11 mouse cellular contexts compared by ENCODE assay signal in the genomic region with DNA sequence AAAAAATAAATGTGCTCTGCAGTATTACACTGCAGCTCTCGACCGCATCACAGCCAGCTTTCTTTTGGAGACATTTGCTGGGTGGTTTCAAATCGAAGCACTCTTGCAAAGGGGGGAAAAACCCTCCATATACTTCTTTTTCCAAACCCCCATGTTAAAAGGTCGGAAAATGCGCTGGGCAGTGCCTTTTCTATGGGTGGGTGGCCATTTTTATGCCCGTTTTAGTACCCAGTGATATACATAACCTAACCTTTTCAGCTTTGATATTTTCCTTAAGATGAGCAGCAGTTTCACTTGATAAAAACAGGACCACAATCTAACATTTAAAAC. TPM values are rescaled to one million over a fixed set of nuclear protein-coding genes. Genes with fewer than 3 reads are reported as not detected.
DNase-seq lines count a peak whose midpoint lies in the region; ATAC-seq and TF ChIP-seq lines count a peak whose summit lies in the region.
"Had no signal": no experiment of that assay in that cellular context is flagged by ENCODE, and none has a peak within 500 bp of the region (broad histone marks: within the 10 kb centered on the region; RNA-seq: fewer than 3 reads in every experiment).

No protein-coding gene starts in this region.

- H3K27ac ChIP-seq in lung, embryonic 15.5 days, result no peak overlapping the region
- H3K27ac ChIP-seq in lung, postnatal 0 days (ENCODE audit: low read length), result no peak overlapping the region
- peak overlapping the region; percentile 94 for H3K27ac ChIP-seq in forebrain, embryonic 11.5 days (ENCODE audit: low read depth, low read length)
- H3K27ac ChIP-seq in hindbrain, postnatal 0 days, result no peak overlapping the region
- H3K27ac ChIP-seq in neural tube, embryonic 12.5 days, result no peak overlapping the region
- H3K27ac ChIP-seq: heart, embryonic 15.5 days; liver, embryonic 15.5 days had no signal

- TF ChIP-seq EP300 in lung, postnatal 0 days (IDR thresholded peaks at IDR 0.05), result no peak

- H3K9ac ChIP-seq in lung, embryonic 15.5 days, result no peak overlapping the region
- no peak overlapping the region for H3K9ac ChIP-seq in lung, postnatal 0 days (replicated peaks; ENCODE audit: low read depth)
- peak overlapping the region; percentile 85 for H3K9ac ChIP-seq in forebrain, embryonic 11.5 days (ENCODE audit: low read length)
- H3K9ac ChIP-seq in hindbrain, postnatal 0 days (replicated peaks; ENCODE audit: low read length), result no peak overlapping the region
- H3K9ac ChIP-seq in neural tube, embryonic 12.5 days, result no peak overlapping the region
- H3K9ac ChIP-seq: heart, embryonic 15.5 days; liver, embryonic 15.5 days had no signal

- H3K4me1 ChIP-seq in lung, embryonic 15.5 days, result peaks cover 18% of the 10 kb centered on the region
- 0 out of 2 replicates have a peak, but pooled peaks cover 8% of the 10 kb centered on the region for H3K4me1 ChIP-seq in lung, postnatal 0 days (ENCODE audit: insufficient read depth, low read depth, low read length)
- peaks cover 20% of the 10 kb centered on the region; the same call in 1 of the 2 replicates for H3K4me1 ChIP-seq in forebrain, embryonic 11.5 days (replicated peaks; ENCODE audit: control insufficient read depth, insufficient read depth, low read length)
- no peaks in the 10 kb centered on the region for H3K4me1 ChIP-seq in hindbrain, postnatal 0 days (ENCODE audit: insufficient read depth, low read length)
- peaks cover 26% of the 10 kb centered on the region for H3K4me1 ChIP-seq in neural tube, embryonic 12.5 days

- no peaks in the 10 kb centered on the region for H3K36me3 ChIP-seq in lung, embryonic 15.5 days
- 0 out of 2 replicates have a peak, but pooled peaks cover 3% of the 10 kb centered on the region for H3K36me3 ChIP-seq in lung, postnatal 0 days (ENCODE audit: insufficient read depth, low read length)
- H3K36me3 ChIP-seq in forebrain, embryonic 11.5 days (ENCODE audit: control insufficient read depth, insufficient read depth, low read length), result no peaks in the 10 kb centered on the region
- H3K36me3 ChIP-seq in hindbrain, postnatal 0 days (ENCODE audit: insufficient read depth, low read length), result no peaks in the 10 kb centered on the region
- H3K36me3 ChIP-seq in neural tube, embryonic 12.5 days, result no peaks in the 10 kb centered on the region
- H3K36me3 ChIP-seq: liver, embryonic 15.5 days had no signal

- H3K27me3 ChIP-seq in lung, embryonic 15.5 days, result peaks cover 66% of the 10 kb centered on the region
- peaks cover 39% of the 10 kb centered on the region for H3K27me3 ChIP-seq in lung, postnatal 0 days (replicated peaks; ENCODE audit: insufficient read depth, low read length)
- H3K27me3 ChIP-seq in forebrain, embryonic 11.5 days (ENCODE audit: control insufficient read depth, insufficient read depth, low read length), result peaks cover 2% of the 10 kb centered on the region; the same call in 1 of the 2 replicates
- peaks cover 59% of the 10 kb centered on the region for H3K27me3 ChIP-seq in hindbrain, postnatal 0 days (ENCODE audit: insufficient read depth, low read length)
- peaks cover 78% of the 10 kb centered on the region for H3K27me3 ChIP-seq in neural tube, embryonic 12.5 days (replicated peaks)

- no peaks in the 10 kb centered on the region for H3K9me3 ChIP-seq in lung, embryonic 15.5 days
- no peaks in the 10 kb centered on the region for H3K9me3 ChIP-seq in lung, postnatal 0 days (ENCODE audit: low read length)
- H3K9me3 ChIP-seq in forebrain, embryonic 11.5 days (ENCODE audit: control insufficient read depth, low read length), result no peaks in the 10 kb centered on the region
- no peaks in the 10 kb centered on the region for H3K9me3 ChIP-seq in hindbrain, postnatal 0 days (ENCODE audit: low read length)
- H3K9me3 ChIP-seq in neural tube, embryonic 12.5 days, result no peaks in the 10 kb centered on the region
- H3K9me3 ChIP-seq: heart, embryonic 15.5 days; liver, embryonic 15.5 days had no signal

- WGBS in lung, embryonic 15.5 days, result 13% methylated on average over 6 of the region's 6 CpGs
- WGBS in lung, postnatal 0 days, result 20% methylated on average over 6 of the region's 6 CpGs
- under 1% methylated on average over 6 of the region's 6 CpGs for WGBS in forebrain, embryonic 11.5 days
- 40% methylated on average over 6 of the region's 6 CpGs for WGBS in hindbrain, postnatal 0 days
- WGBS in neural tube, embryonic 12.5 days, result 2% methylated on average over 6 of the region's 6 CpGs

- DNase-seq in lung, postnatal 0 days (ENCODE audit: low spot score), result no peak
- no peak for DNase-seq in forebrain, embryonic 11.5 days (ENCODE audit: low spot score)
- no peak for DNase-seq in hindbrain, postnatal 0 days (ENCODE audit: low spot score)
- DNase-seq in cerebellum, postnatal 14 days, result no peak
- no peak for DNase-seq in spleen, postnatal 36 days (ENCODE audit: low spot score in 2 of 2)
- DNase-seq: cerebellum, adult 9-10 months; kidney, adult 9 months had no signal

- TF ChIP-seq CTCF in lung, postnatal 0 days (IDR thresholded peaks at IDR 0.05), result no peak
- no peak for TF ChIP-seq CTCF in hindbrain, postnatal 0 days (IDR thresholded peaks at IDR 0.05; ENCODE audit: low read depth)

- no peak overlapping the region for H3K4me3 ChIP-seq in lung, embryonic 15.5 days
- no peak overlapping the region for H3K4me3 ChIP-seq in lung, postnatal 0 days (ENCODE audit: low read depth, low read length)
- peak overlapping the region; percentile 89 for H3K4me3 ChIP-seq in forebrain, embryonic 11.5 days (ENCODE audit: low read depth, low read length)
- H3K4me3 ChIP-seq in hindbrain, postnatal 0 days (ENCODE audit: low read length), result no peak overlapping the region
- H3K4me3 ChIP-seq in neural tube, embryonic 12.5 days, result no peak overlapping the region
- H3K4me3 ChIP-seq: heart, embryonic 15.5 days; liver, embryonic 15.5 days had no signal

- H3K4me2 ChIP-seq in lung, embryonic 15.5 days, result peak overlapping the region; percentile 17; the same call in 1 of the 2 replicates
- H3K4me2 ChIP-seq in lung, postnatal 0 days (replicated peaks; ENCODE audit: low read depth, low read length), result no peak overlapping the region
- peak overlapping the region; percentile 88 for H3K4me2 ChIP-seq in forebrain, embryonic 11.5 days (ENCODE audit: low read depth, low read length, severe bottlenecking)
- peak overlapping the region; percentile 32 for H3K4me2 ChIP-seq in hindbrain, postnatal 0 days (ENCODE audit: low read depth, low read length)
- H3K4me2 ChIP-seq in neural tube, embryonic 12.5 days (replicated peaks), result peak overlapping the region; percentile 35
- H3K4me2 ChIP-seq: liver, embryonic 15.5 days had no signal

- ATAC-seq in lung, embryonic 15.5 days (ENCODE audit: borderline replicate concordance, extremely low read depth, low FRiP score, low TSS enrichment), result no peak
- ATAC-seq in lung, postnatal 0 days, result no peak
- ATAC-seq in forebrain, embryonic 11.5 days (replicated peaks; ENCODE audit: low FRiP score), result no peak; the same call in 1 of the 2 replicates
- ATAC-seq in hindbrain, postnatal 0 days, result no peak
- no peak for ATAC-seq in neural tube, embryonic 12.5 days (ENCODE audit: low FRiP score, low read depth)

RNA-seq across cellular contexts. Expression of gene Otx1, which starts 5.0 kb away (rescaled TPM):
- polyA plus RNA-seq in lung, embryonic 15.5 days (2015; fragmentation: Nextera tagmentation; extraction: Ambion mirVana), result 0.25 and 0.50 TPM in 2 replicates
- polyA plus RNA-seq in lung, postnatal 0 days (2015; fragmentation: Nextera tagmentation; extraction: Ambion mirVana), result 0.20 and 0.21 TPM in 2 replicates
- 45.6 and 46.4 TPM in 2 replicates for polyA plus RNA-seq in forebrain, embryonic 11.5 days (2014; fragmentation: Nextera tagmentation; extraction: Ambion mirVana)
- 0.36 and 1.2 TPM in 2 replicates for total RNA-seq in hindbrain, postnatal 0 days (2014; rRNA removed)
- polyA plus RNA-seq in hindbrain, postnatal 0 days (2015; fragmentation: Nextera tagmentation; extraction: Ambion mirVana), result 0.74 and 0.86 TPM in 2 replicates
- polyA plus RNA-seq in neural tube, embryonic 12.5 days (2016; fragmentation: Nextera tagmentation; extraction: Ambion mirVana), result not detected in 2 replicates
- polyA plus RNA-seq: liver, embryonic 15.5 days had no signal

Comparison
In these comparisons a context has a peak if more than half of its experiments do, and no peak if none do; other contexts are left out.
1. RNA of gene Otx1, which starts 5.0 kb away (polyA plus RNA-seq): 45.6 to 46.4 TPM in forebrain, embryonic 11.5 days; 0.74 to 0.86 TPM in hindbrain, postnatal 0 days, 0.25 to 0.50 TPM in lung, embryonic 15.5 days, 0.20 to 0.21 TPM in lung, postnatal 0 days and not detected in neural tube, embryonic 12.5 days; every median in the first group is over 10 times any median in the second.